Mouse (Mus musculus) 3134 (cell line): ENCODE results near the gene Ypel4.

Source experiments
- DNase-seq: peaks from one replicate; pipeline ENCODE4 v3.0.0-alpha.2; 2011; ENCODE audit warnings: low spot score; ENCODE audit not compliant: insufficient read length; ENCODE audit errors: extremely low read depth

Gene Ypel4

GRCm38 (mm10) chr2:84758542-84759127 lies 24.8 kb downstream of the Ypel4 start:
- no peak for DNase-seq

DNA sequence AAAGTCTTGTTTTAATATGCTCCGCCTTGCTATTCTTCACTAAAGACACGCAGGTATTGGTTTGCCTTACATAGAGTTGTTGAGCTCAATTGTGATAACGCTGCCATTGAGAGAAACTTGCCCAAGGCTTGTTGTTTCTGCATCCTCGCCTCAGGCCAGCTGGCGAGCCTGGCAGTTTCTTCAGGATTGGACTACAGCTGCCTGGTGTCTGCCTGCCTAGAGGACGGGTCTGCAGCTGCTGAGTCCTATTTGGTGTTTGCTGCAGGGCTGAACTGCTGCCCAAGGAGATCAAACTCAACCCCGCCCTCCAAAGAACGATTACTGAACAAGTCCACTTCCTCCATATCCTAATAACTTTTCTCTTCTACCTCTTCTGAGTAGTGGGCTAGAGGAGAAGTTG lies 26.9 kb downstream of the Ypel4 start:
- DNase-seq = no peak

DNA sequence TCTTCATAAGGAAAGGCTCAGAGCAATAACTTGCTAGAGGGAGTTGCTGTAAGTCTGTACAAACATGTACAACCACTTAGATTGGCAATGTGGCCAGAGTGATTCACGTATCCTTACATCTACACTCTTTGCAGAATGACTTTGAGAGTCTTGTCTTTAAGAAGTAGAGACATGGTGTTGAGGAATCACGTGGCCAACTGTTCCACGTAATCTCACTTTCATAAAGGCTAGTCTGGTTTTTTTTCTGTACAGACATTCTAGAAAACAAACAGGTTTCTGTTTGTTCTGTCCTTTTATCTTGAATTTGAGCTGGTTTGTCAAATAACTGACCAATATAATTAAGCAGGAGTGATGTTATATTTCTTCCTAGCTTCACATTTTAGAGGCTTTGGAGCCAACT lies 27.5 kb downstream of the Ypel4 start:
- DNase-seq = no peak

- DNase-seq = no peak
Observed at GRCm38 (mm10) chr2:84761840-84762239, 28.0 kb downstream of the Ypel4 start.

GRCm38 (mm10) chr2:84762295-84762694 lies 28.4 kb downstream of the Ypel4 start:
- no peak for DNase-seq

GRCm38 (mm10) chr2:84762818-84763217 lies 29.0 kb downstream of the Ypel4 start:
- DNase-seq = no peak

DNA sequence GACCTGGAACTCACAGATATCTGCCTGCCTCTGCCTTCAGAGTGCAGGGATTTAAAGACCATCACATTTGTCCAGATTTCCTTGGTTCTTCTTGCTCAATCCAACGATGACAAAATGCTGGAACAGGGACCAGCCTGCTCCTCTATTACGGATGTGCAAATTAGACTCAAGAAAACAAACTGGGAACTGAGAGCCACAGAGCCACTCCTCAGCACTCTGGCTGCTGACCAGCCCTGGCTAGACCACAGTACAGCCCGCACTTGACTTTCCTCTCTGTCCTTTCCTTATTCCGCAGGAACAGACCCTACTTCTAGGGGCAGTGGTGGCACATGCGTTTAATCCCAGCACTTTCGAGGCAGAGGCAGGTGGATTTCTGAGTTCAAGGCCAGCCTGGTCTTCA lies 36.6 kb downstream of the Ypel4 start:
- DNase-seq = no peak

DNA sequence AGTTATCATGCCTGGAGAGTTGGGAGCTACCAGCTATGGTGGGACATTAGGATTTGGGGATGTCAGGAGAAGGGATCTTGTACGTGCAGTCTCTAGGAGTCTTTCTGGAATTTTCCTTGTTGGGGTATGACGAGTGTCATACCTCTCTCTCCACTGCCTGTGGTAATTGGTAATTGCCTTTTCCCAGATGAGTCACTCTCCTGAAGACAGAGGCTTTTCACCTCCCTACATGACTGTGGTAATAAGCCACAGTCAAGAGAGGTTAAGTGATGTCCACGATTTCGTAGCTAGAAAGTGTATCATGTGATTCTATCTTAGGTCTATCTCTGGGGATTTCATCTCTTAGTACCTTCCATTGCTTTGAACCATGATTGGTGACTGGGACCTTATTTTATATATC lies 38.6 kb downstream of the Ypel4 start:
- DNase-seq = peak; percentile 29

- DNase-seq = no peak
Observed at GRCm38 (mm10) chr2:84773195-84773594, 39.3 kb downstream of the Ypel4 start.

DNA sequence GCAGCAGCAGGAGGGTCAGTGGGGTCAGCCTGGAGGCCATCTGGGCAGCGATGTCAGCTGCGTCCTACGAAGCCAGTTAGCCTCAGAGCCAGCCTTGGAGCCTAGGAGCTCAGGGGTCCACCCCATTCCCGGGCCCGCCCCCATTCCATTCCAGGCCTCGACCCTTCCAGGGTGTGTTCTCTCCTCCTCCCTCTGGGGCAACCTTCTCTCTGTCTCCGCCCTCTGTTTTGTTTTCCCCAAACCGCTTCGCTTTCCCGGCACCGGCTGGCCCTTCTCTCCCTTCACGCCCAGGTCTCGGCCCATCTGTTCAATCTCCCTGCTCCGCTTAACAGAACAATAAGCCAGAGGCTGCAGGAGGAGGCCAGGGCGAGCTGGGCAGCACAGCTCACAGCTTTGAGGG lies 40.9 kb downstream of the Ypel4 start:
- DNase-seq = no peak

DNA sequence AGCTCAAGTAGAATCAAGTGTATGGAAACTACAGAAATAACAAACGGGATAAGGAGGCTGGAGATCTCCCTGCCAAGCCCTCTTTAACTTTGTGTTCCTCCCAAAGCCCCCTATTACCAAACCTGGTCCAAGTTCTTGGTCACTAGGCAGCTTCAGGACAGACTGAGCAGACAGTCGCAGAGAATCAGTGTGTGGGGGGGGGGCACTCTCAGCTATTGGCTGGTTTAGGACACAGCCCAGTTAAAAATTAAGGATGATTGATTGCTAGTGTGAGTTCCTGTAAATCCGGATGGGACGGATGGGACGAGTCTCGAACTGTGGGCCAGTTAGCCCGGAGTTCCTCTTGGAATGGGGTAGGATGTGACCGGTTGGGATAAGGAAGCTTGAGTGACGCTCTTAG lies 41.4 kb downstream of the Ypel4 start, which contains the start of gene Serping1:
Gene Serping1, minus strand, starts transcription at position 204 of the 400 bp plus-strand sequence.
- no peak for DNase-seq

- DNase-seq = no peak
Observed at GRCm38 (mm10) chr2:84775665-84776064, 41.8 kb downstream of the Ypel4 start.

GRCm38 (mm10) chr2:84777706-84778105 lies 43.8 kb downstream of the Ypel4 start:
- no peak for DNase-seq

GRCm38 (mm10) chr2:84779210-84779609 lies 45.4 kb downstream of the Ypel4 start:
- DNase-seq = no peak

GRCm38 (mm10) chr2:84783315-84783714 lies 49.5 kb downstream of the Ypel4 start:
- no peak for DNase-seq

- no peak for DNase-seq
Observed at GRCm38 (mm10) chr2:84783840-84784566, 50.1 kb downstream of the Ypel4 start.
